Comparison of ENCODE assay signal across 5 mouse cellular contexts in the genomic region with DNA sequence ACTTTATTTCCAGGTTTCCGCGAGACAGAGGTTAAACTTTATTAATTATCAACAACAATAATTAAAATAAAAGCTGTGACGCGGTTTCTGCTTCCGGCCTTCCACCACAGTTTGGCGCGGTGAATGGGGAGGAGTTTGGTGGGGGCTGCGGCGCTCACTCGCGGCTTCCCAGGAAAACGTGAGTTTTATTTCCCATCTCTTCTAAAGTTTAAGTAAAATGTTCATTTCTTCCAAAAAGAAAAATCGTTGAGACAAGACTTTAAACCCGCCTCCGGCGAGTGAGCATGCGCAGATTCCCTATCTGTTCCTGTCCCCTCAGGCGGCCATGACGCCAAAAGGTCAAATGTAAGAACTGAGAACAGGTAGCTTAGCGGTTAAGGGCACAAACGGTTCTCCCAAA.
DNase-seq lines count a peak whose midpoint lies in the region; TF ChIP-seq lines count a peak whose summit lies in the region.
"Not testable (repeated sequence)": the region's sequence is repeated elsewhere in the genome, so short reads cannot be mapped to it uniquely, and the experiment has no call there.

No protein-coding gene starts in this region.

- not testable (repeated sequence) for DNase-seq in ES-E14 (ENCODE audit: low read depth, low spot score)
- DNase-seq in adrenal gland, adult 2 months: peak; percentile 2
- DNase-seq in kidney, adult 11 months: peak; percentile 14
- DNase-seq in kidney, adult 2 months: peak; percentile 13

- not testable (repeated sequence) for H3K9ac ChIP-seq in ES-E14 (ENCODE audit: insufficient read depth, low read depth, low read length, poor library complexity, severe bottlenecking)

- TF ChIP-seq POLR2A in kidney, adult 2 months (IDR thresholded peaks at IDR 0.05; ENCODE audit: low read depth, low read length); testis, adult 2 months (IDR thresholded peaks at IDR 0.05; ENCODE audit: control insufficient read depth, low read depth, low read length): not testable (repeated sequence)

- H3K36me3 ChIP-seq in ES-E14 (ENCODE audit: control insufficient read depth, insufficient read depth, low read length, poor library complexity, severe bottlenecking); kidney, adult 2 months (ENCODE audit: control insufficient read depth, insufficient read depth, low read length); testis, adult 2 months (ENCODE audit: control insufficient read depth, insufficient read depth, low read length): not testable (repeated sequence)

- in situ Hi-C loops in ES-E14 (cut with MboI; ENCODE audit: low sequenced_read_pairs in 2 of 2, unreplicated experiment in 2 of 2): not testable (repeated sequence)

- not testable (repeated sequence) for H3K27ac ChIP-seq in ES-E14 (ENCODE audit: insufficient read depth, low read depth, low read length, poor library complexity, severe bottlenecking); kidney, adult 2 months (ENCODE audit: insufficient read depth, low read depth, low read length)
- H3K27ac ChIP-seq in testis, adult 2 months (ENCODE audit: control insufficient read depth, insufficient read depth, low read depth, low read length): 0 out of 2 replicates have a peak overlapping the region, but pooled peaks have one; percentile 80

- H3K4me1 ChIP-seq in ES-E14 (ENCODE audit: control insufficient read depth in 2 of 2, insufficient read depth in 2 of 2, low read length in 2 of 2, poor library complexity in 1 of 2); kidney, adult 2 months (ENCODE audit: control insufficient read depth, insufficient read depth, low read length); testis, adult 2 months (ENCODE audit: control insufficient read depth, insufficient read depth, low read length): not testable (repeated sequence)

- H3K9me3 ChIP-seq in ES-E14 (ENCODE audit: control insufficient read depth, insufficient read depth, low read depth, low read length): not testable (repeated sequence)

- H3K4me3 ChIP-seq in ES-E14 (ENCODE audit: insufficient read depth in 1 of 2, low read depth in 1 of 2, low read length in 2 of 2, poor library complexity in 1 of 2, severe bottlenecking in 1 of 2): peak overlapping the region; percentile 41 to 69
- not testable (repeated sequence) for H3K4me3 ChIP-seq in kidney, adult 2 months (ENCODE audit: insufficient read depth, low read depth, low read length)
- peak overlapping the region; percentile 57 for H3K4me3 ChIP-seq in testis, adult 2 months (ENCODE audit: control insufficient read depth, low read depth, low read length)

- not testable (repeated sequence) for TF ChIP-seq CTCF in kidney, adult 2 months (conservative IDR thresholded peaks at IDR 0.05; ENCODE audit: insufficient read depth, insufficient read length, low read depth, low read length); testis, adult 2 months (IDR thresholded peaks at IDR 0.05; ENCODE audit: control insufficient read depth, insufficient read depth, insufficient replicate concordance, low read depth, low read length)

- 44% methylated on average over 20 of the region's 21 CpGs for WGBS in kidney, adult 2 months

- not testable (repeated sequence) for H3K27me3 ChIP-seq in kidney, adult 2 months (replicated peaks; ENCODE audit: control insufficient read depth, insufficient read depth, low read length); testis, adult 2 months (ENCODE audit: control insufficient read depth, insufficient read depth, low read length)
